Mouse (Mus musculus) kidney, postnatal 0 days (tissue): ENCODE results near the gene Samd14. TPM values are rescaled to one million over a fixed set of nuclear protein-coding genes. Genes with fewer than 3 reads are reported as not detected.

Source experiments
- ATAC-seq: fragments of 200-750 bp; cut with Nextera tagmentation; replicated peaks from 2 replicates; pipeline ENCODE4 v1.8.0; 2017; ENCODE audit warnings: low read depth, moderate number of reproducible peaks, moderate TSS enrichment, moderate library complexity; ENCODE audit not compliant: low FRiP score
- DNase-seq: peaks from one replicate; pipeline ENCODE4 v3.0.0-alpha.2; 2016; ENCODE audit warnings: low spot score
- H3K27ac ChIP-seq: fragments of 300-500 bp; sonication (generic); 2 replicates; pipeline ENCODE4 v1.5.1; 2014; ENCODE audit warnings: mild to moderate bottlenecking
- H3K27me3 ChIP-seq: fragments of 300-500 bp; sonication (generic); 2 replicates; pipeline ENCODE4 v1.6.1; 2014; ENCODE audit warnings: low read length, mixed read lengths; ENCODE audit not compliant: insufficient read depth
- H3K36me3 ChIP-seq: fragments of 300-500 bp; sonication (generic); 2 replicates; pipeline ENCODE4 v1.6.1; 2014; ENCODE audit warnings: low read length, mixed read lengths; ENCODE audit not compliant: insufficient read depth
- H3K4me1 ChIP-seq: fragments of 300-500 bp; sonication (generic); replicated peaks from 2 replicates; pipeline ENCODE4 v1.6.1; 2014; ENCODE audit warnings: antibody characterized with exemption, low read length, mixed read lengths; ENCODE audit not compliant: insufficient read depth
- H3K4me2 ChIP-seq: fragments of 300-500 bp; sonication (generic); 2 replicates; pipeline ENCODE4 v1.6.1; 2014; ENCODE audit warnings: mild to moderate bottlenecking, low read length, moderate library complexity, mixed read lengths
- H3K4me3 ChIP-seq: fragments of 300-500 bp; sonication (generic); replicated peaks from 2 replicates; pipeline ENCODE4 v1.5.1; 2014; ENCODE audit warnings: low read depth, low read length
- H3K9ac ChIP-seq: fragments of 300-500 bp; sonication (generic); 2 replicates; pipeline ENCODE4 v1.6.1; 2014; ENCODE audit warnings: low read depth, low read length
- H3K9me3 ChIP-seq: fragments of 300-500 bp; sonication (generic); replicated peaks from 2 replicates; pipeline ENCODE4 v1.6.1; 2016; ENCODE audit warnings: low read length, inconsistent platforms, mixed read lengths
- CTCF ChIP-seq: IDR thresholded peaks from 2 replicates; pipeline ENCODE4 v1.5.1; 2016; ENCODE audit warnings: antibody characterized with exemption, low read depth, mild to moderate bottlenecking, moderate library complexity
- WGBS: fragments of 180-500 bp; shearing (Covaris S2); extraction: QIAGEN DNeasy Blood & Tissue Kit; methylation state at CpG from one replicate; pipeline ENCODE4 v1.1.7; 2014; 5-methylcytosine and 5-hydroxymethylcytosine counted together
- polyA plus RNA-seq: library from polyadenylated mRNA; unstranded; fragments of >200 nt; fragmentation: Nextera tagmentation; extraction: Ambion mirVana; gene quantifications from 2 replicates; pipeline ENCODE4 v1.2.1, GENCODE M21; 2015

The Samd14 gene
- polyA plus RNA-seq, 1 experiment from 2014 or later, result 13.1 TPM

GRCm38 (mm10) chr11:95025227-95026012 lies 15.7 kb downstream of the Samd14 start:
- no peak for TF ChIP-seq CTCF
- ATAC-seq (peak; percentile 11; the same call in 1 of the 2 replicates), DNase-seq (no peak)
- Histone ChIP-seq H3K9me3 (no peaks in the 10 kb centered on the region), H3K9ac (no peak overlapping the region), H3K4me1 (peaks cover 21% of the 10 kb centered on the region; the same call in 1 of the 2 replicates), H3K27ac (peak overlapping the region; percentile 47), H3K4me3 (no peak overlapping the region), H3K4me2 (no peak overlapping the region), H3K27me3 (no peaks in the 10 kb centered on the region), H3K36me3 (peaks cover 14% of the 10 kb centered on the region; the same call in 1 of the 2 replicates)
- 66% methylated on average over 11 of the region's 11 CpGs for WGBS

- Histone ChIP-seq H3K9ac (no peak overlapping the region), H3K4me2 (no peak overlapping the region), H3K9me3 (no peaks in the 10 kb centered on the region), H3K27me3 (no peaks in the 10 kb centered on the region), H3K4me3 (no peak overlapping the region), H3K36me3 (peaks cover 14% of the 10 kb centered on the region; the same call in 1 of the 2 replicates), H3K27ac (peak overlapping the region; percentile 47; the same call in 1 of the 2 replicates), H3K4me1 (peaks cover 21% of the 10 kb centered on the region; the same call in 1 of the 2 replicates)
- 35% methylated on average over 6 of the region's 6 CpGs for WGBS
- DNase-seq, result no peak
- peak; percentile 44; the same call in 1 of the 2 replicates for ATAC-seq
- TF ChIP-seq CTCF, result no peak
These were observed 16.4 kb downstream of the Samd14 start for GRCm38 (mm10) chr11:95026090-95026542.

GRCm38 (mm10) chr11:95026849-95027248 lies 17.2 kb downstream of the Samd14 start:
- Histone ChIP-seq H3K4me2 (no peak overlapping the region), H3K27ac (no peak overlapping the region), H3K36me3 (peaks cover 14% of the 10 kb centered on the region; the same call in 1 of the 2 replicates), H3K4me3 (no peak overlapping the region), H3K9ac (no peak overlapping the region), H3K9me3 (no peaks in the 10 kb centered on the region), H3K4me1 (peaks cover 21% of the 10 kb centered on the region; the same call in 1 of the 2 replicates), H3K27me3 (no peaks in the 10 kb centered on the region)
- 95% methylated on average over 6 of the region's 6 CpGs for WGBS
- no peak for DNase-seq
- TF ChIP-seq CTCF, result no peak
- no peak for ATAC-seq

DNA sequence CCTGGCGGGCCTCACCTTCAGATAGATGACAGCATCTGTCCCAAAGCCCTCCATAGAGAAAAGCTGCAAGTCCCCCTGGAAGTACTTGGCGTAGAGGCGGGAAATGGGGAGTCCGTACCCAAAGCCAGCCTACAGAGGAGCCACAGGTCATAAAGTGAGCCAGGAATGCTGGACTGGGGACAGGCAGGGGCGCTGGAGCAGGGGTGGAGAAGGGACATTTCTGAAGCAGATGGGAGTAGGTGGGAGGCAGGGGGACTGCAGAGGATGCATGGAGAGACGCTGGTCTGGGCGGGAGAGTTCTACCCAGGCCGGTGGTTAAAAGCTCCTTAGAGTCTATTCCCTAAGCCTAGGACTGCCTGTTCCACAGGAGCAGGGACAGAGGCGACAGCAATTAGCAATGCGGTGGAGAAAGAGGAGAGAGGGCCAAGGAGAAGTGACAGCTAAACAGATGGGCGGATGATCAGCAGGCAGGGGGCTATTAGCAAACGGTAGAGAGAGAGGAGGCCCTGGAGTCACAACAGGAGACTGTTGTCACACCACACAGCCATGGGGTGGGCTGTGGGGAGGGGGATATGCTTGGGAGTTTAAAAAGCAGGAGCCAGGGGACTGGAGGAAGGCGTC lies 18.3 kb downstream of the Samd14 start:
- H3K4me2 ChIP-seq, result no peak overlapping the region
- TF ChIP-seq CTCF, result no peak
- H3K27me3 ChIP-seq, result no peaks in the 10 kb centered on the region
- ATAC-seq, result no peak
- no peak overlapping the region for H3K4me3 ChIP-seq
- H3K27ac ChIP-seq, result no peak overlapping the region
- peaks cover 21% of the 10 kb centered on the region; the same call in 1 of the 2 replicates for H3K4me1 ChIP-seq
- no peak overlapping the region for H3K9ac ChIP-seq
- H3K9me3 ChIP-seq, result no peaks in the 10 kb centered on the region
- WGBS, result 37% methylated on average over 13 of the region's 13 CpGs
- DNase-seq, result no peak
- 0 out of 2 replicates have a peak, but pooled peaks cover 14% of the 10 kb centered on the region for H3K36me3 ChIP-seq

DNA sequence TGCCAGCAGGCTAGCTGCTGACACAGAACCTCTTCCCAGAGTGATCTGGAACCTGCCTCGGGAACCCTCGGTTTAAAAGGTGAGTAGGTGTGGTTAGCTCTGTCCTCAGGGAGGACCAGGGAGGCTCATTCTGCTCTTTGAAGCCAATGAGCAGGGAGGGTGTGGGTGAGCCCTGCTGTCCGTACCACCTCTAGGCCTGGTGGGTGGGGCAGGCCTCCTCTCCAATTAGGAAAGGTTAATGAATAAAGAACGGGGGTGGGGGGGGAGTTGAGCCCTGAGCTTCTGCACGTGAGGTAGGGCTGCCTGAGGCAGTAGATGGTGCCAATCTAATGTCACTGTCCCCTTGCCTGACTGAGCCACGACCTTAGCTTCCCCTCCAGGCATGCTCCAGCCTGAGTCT lies 23.3 kb downstream of the Samd14 start:
- DNase-seq (no peak), ATAC-seq (peak; percentile 8; the same call in 1 of the 2 replicates)
- Histone ChIP-seq H3K36me3 (peaks cover 13% of the 10 kb centered on the region; the same call in 1 of the 2 replicates), H3K4me2 (no peak overlapping the region), H3K9me3 (no peaks in the 10 kb centered on the region), H3K4me1 (no peaks in the 10 kb centered on the region), H3K4me3 (no peak overlapping the region), H3K27me3 (no peaks in the 10 kb centered on the region), H3K9ac (no peak overlapping the region), H3K27ac (peak overlapping the region; percentile 31; the same call in 1 of the 2 replicates)
- WGBS, result 25% methylated on average over 6 of the region's 6 CpGs
- no peak for TF ChIP-seq CTCF

GRCm38 (mm10) chr11:95033617-95034016 lies 23.9 kb downstream of the Samd14 start:
- Histone ChIP-seq H3K4me3 (no peak overlapping the region), H3K27me3 (no peaks in the 10 kb centered on the region), H3K27ac (no peak overlapping the region), H3K4me1 (no peaks in the 10 kb centered on the region), H3K4me2 (no peak overlapping the region), H3K9me3 (no peaks in the 10 kb centered on the region), H3K9ac (no peak overlapping the region), H3K36me3 (peaks cover 13% of the 10 kb centered on the region; the same call in 1 of the 2 replicates)
- no peak for TF ChIP-seq CTCF
- DNase-seq, result no peak
- no peak for ATAC-seq
- 73% methylated on average over 14 of the region's 14 CpGs for WGBS
